Mouse (Mus musculus) megakaryocyte, embryonic 14.5 days (primary cell): Measurements from ENCODE around the gene Marc2. TPM values are rescaled to one million over a fixed set of nuclear protein-coding genes. Genes with fewer than 3 reads are reported as not detected.
A peak's percentile ranks its signal among the peaks of the same experiment; 100 is the strongest.

Source experiments
- H3K27me3 ChIP-seq: replicated peaks from 2 replicates; pipeline ENCODE3; 2012; ENCODE audit warnings: inconsistent platforms
- H3K36me3 ChIP-seq: replicated peaks from 2 replicates; pipeline ENCODE3; 2012; ENCODE audit warnings: low read length, inconsistent platforms, mixed read lengths
- H3K4me1 ChIP-seq: 2 replicates; pipeline ENCODE4 v1.6.1; 2012; ENCODE audit warnings: inconsistent platforms
- H3K4me3 ChIP-seq: replicated peaks from 2 replicates; pipeline ENCODE3; 2012; ENCODE audit warnings: moderate library complexity, mild to moderate bottlenecking, inconsistent platforms
- H3K9me3 ChIP-seq: 2 replicates; pipeline ENCODE4 v1.6.1; 2012; ENCODE audit warnings: inconsistent platforms
- FLI1 ChIP-seq: IDR thresholded peaks from 2 replicates; pipeline ENCODE4 v1.6.1; 2012; ENCODE audit warnings: low read length, inconsistent platforms, mixed read lengths
- GATA1 ChIP-seq: IDR thresholded peaks from 3 replicates; pipeline ENCODE4 v1.6.1; 2012; ENCODE audit warnings: mixed read lengths, low read length, inconsistent platforms, borderline replicate concordance
- polyA plus RNA-seq: library from polyadenylated mRNA; stranded (reverse); fragments of >175 nt; gene quantifications from 2 replicates; pipeline ENCODE4 v1.2.3, GENCODE M21; 2012; ENCODE audit warnings: low replicate concordance; ENCODE audit not compliant: insufficient read depth

Gene Marc2
- polyA plus RNA-seq, 1 experiment = 111 TPM

DNA sequence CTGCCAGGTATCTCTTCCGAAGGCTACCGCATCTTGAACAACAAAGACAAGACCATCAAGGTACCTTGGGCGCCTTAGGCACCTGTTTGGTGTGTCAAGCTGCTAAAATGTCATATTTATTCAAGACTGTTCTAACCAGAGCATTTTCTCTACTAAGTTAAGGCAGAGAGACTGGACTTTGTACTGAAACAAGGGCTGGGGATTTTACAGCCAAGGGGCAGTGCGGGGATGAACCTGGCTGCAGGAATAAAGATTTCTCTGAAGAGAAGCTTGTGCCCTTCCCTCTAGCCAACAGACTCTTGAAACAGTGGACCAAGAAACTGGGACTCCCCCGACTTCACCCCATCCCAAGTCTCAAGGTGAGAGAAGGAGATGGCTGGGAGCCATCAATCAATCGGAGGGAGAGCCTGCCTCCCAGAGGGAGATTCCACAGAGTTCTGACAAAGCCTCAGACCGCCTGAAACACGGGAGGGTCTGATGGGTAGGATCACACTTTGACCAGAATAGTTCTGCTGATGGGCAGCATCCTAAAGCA is 34.5 kb downstream of the Marc2 start:
- H3K4me1 ChIP-seq = peaks cover 28% of the 10 kb centered on the region
- peaks cover 35% of the 10 kb centered on the region for H3K36me3 ChIP-seq
- no peaks in the 10 kb centered on the region for H3K9me3 ChIP-seq
- H3K4me3 ChIP-seq = no peak overlapping the region
- peaks cover 7% of the 10 kb centered on the region for H3K27me3 ChIP-seq
- TF ChIP-seq GATA1 = no peak

- H3K36me3 ChIP-seq = peaks cover 28% of the 10 kb centered on the region
- H3K9me3 ChIP-seq = no peaks in the 10 kb centered on the region
- peaks cover 7% of the 10 kb centered on the region for H3K27me3 ChIP-seq
- peaks cover 28% of the 10 kb centered on the region for H3K4me1 ChIP-seq
- peak within 1 kb of the TSS; percentile 46 for H3K4me3 ChIP-seq
- TF ChIP-seq GATA1 (no peak), FLI1 (no peak)
Measured at GRCm38 (mm10) chr1:184810780-184811575, 35.3 kb downstream of the Marc2 start, which contains the start of gene Marc1. Gene Marc1, minus strand, starts transcription at chr1:184811313.

- H3K4me3 ChIP-seq = no peak overlapping the region
- no peaks in the 10 kb centered on the region for H3K9me3 ChIP-seq
- TF ChIP-seq GATA1 (no peak), FLI1 (no peak)
- peaks cover 7% of the 10 kb centered on the region for H3K27me3 ChIP-seq
- peaks cover 24% of the 10 kb centered on the region for H3K36me3 ChIP-seq
- H3K4me1 ChIP-seq = peaks cover 23% of the 10 kb centered on the region
Measured at GRCm38 (mm10) chr1:184809578-184810001, 36.7 kb downstream of the Marc2 start.

DNA sequence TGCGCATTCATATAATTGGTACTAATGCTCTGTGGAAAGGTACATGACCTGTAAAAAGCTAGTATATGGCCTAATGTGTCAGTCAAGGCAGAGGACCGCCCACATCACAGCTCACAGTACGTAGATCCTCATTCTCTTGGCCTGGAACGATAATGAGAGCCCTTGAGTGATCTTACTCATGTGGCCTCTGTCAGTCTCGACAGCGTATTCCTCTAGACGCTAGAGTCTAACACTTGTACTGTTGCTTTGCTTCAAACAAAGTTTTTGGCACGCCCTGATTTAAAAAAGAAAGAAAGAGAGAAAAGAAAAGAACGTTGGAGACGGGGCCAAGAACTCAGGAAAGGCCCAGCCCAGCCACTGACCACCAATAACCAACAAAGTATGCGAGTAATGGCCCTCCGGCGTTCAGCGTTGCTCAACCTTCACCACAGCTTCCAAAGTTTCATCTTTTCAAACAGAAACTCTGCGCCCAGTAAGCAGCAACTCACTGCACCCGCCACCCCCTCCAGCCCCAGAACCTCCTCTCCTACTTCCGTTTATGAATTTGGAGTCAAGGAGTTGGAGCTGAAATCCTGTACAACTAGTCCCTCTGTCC is 37.7 kb downstream of the Marc2 start:
- no peaks in the 10 kb centered on the region for H3K9me3 ChIP-seq
- TF ChIP-seq GATA1 (no peak), FLI1 (no peak)
- H3K4me1 ChIP-seq = peaks cover 23% of the 10 kb centered on the region
- H3K4me3 ChIP-seq = no peak overlapping the region
- peaks cover 18% of the 10 kb centered on the region for H3K36me3 ChIP-seq
- peaks cover 11% of the 10 kb centered on the region for H3K27me3 ChIP-seq

- Histone ChIP-seq H3K9me3 (no peaks in the 10 kb centered on the region), H3K36me3 (peaks cover 11% of the 10 kb centered on the region), H3K27me3 (peaks cover 11% of the 10 kb centered on the region), H3K4me1 (peaks cover 23% of the 10 kb centered on the region), H3K4me3 (peak overlapping the region; percentile 60)
- TF ChIP-seq GATA1 (no peak), FLI1 (no peak)
Measured at GRCm38 (mm10) chr1:184807627-184808417, 38.4 kb downstream of the Marc2 start.

DNA sequence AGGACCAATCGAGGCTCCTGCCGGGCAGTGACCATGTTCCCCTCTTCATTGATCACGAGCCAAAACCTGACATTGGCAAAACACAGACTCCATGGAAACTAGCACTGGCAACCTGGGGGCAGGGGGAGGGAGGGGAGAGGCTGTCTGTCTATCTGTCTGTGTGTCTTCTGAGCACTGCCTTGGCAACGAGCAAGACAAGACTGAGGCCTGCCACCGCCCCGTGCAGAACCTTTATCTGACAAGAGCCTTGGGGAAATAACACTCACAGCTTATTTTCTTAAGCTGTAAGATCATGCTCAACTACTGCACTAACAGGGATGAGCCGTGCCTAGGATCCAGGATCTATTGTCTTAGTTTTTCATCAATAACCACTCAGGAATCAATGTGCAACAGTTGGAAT is 39.1 kb downstream of the Marc2 start:
- no peaks in the 10 kb centered on the region; the same call in 1 of the 2 replicates for H3K9me3 ChIP-seq
- H3K27me3 ChIP-seq = peaks cover 11% of the 10 kb centered on the region
- H3K4me1 ChIP-seq = peaks cover 19% of the 10 kb centered on the region
- no peak overlapping the region for H3K4me3 ChIP-seq
- peaks cover 4% of the 10 kb centered on the region for H3K36me3 ChIP-seq
- TF ChIP-seq GATA1 (no peak), FLI1 (no peak)

- no peaks in the 10 kb centered on the region for H3K36me3 ChIP-seq
- no peak for TF ChIP-seq FLI1
- TF ChIP-seq GATA1 = no peak
- no peak overlapping the region for H3K4me3 ChIP-seq
- peaks cover 17% of the 10 kb centered on the region for H3K4me1 ChIP-seq
- peaks cover 11% of the 10 kb centered on the region for H3K27me3 ChIP-seq
- H3K9me3 ChIP-seq = peaks cover 12% of the 10 kb centered on the region
Measured at GRCm38 (mm10) chr1:184805749-184806148, 40.5 kb downstream of the Marc2 start.

GRCm38 (mm10) chr1:184793163-184793876 is 52.9 kb downstream of the Marc2 start:
- Histone ChIP-seq H3K4me1 (peaks cover 8% of the 10 kb centered on the region), H3K4me3 (peak overlapping the region; percentile 74), H3K36me3 (no peaks in the 10 kb centered on the region), H3K9me3 (peaks cover 9% of the 10 kb centered on the region), H3K27me3 (peaks cover 31% of the 10 kb centered on the region)
- TF ChIP-seq GATA1 = no peak

DNA sequence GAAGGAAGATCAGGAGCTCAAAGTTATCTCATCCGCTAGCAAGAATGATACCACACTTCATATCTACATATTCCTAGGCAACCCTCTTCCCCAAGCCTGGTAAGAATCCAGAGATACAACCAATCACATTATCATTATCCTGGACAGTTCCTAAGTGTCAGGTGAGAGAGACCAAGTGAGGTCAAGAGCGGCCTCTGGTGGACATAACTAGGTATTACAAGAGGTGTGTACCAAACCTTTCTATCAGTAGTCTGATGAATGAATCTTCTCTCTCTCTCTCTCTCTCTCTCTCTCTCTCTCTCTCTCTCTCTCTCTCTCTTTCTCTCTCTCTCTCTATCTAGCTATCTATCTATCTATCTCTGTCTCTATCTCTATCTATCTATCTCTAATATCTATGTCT is 55.1 kb downstream of the Marc2 start:
- TF ChIP-seq GATA1 (no peak), FLI1 (no peak)
- peaks cover 8% of the 10 kb centered on the region for H3K4me1 ChIP-seq
- no peak overlapping the region for H3K4me3 ChIP-seq
- no peaks in the 10 kb centered on the region for H3K9me3 ChIP-seq
- peaks cover 34% of the 10 kb centered on the region for H3K27me3 ChIP-seq
- no peaks in the 10 kb centered on the region for H3K36me3 ChIP-seq
